Mouse (Mus musculus): Measurements from ENCODE around the gene Sirt5. TPM values are rescaled to one million over a fixed set of nuclear protein-coding genes. Genes with fewer than 3 reads are reported as not detected.

Gene Sirt5
- polyA plus RNA-seq (2015; fragmentation: Nextera tagmentation; extraction: Ambion mirVana) = 15.0 and 15.5 TPM in 2 replicates

GRCm38 (mm10) chr13:43364985-43365824 lies at the start of gene Sirt5:
Gene Sirt5 (plus strand): TSS chr13:43365496.

GRCm38 (mm10) chr13:43398297-43399080 lies 33.2 kb downstream of the Sirt5 start, which contains the start of gene Nol7:
Gene Nol7 (plus strand): TSS chr13:43398390.

Other genes with a start within 250 kb of the Sirt5 start
- gene Tbc1d7, start 194.0 kb upstream of the Sirt5 start, polyA plus RNA-seq (2015; fragmentation: Nextera tagmentation; extraction: Ambion mirVana) = 41.2 and 46.4 TPM in 2 replicates
- 0.21 and 0.73 TPM in 2 replicates for gene Gfod1, start 61.3 kb upstream of the Sirt5 start, polyA plus RNA-seq (2015; fragmentation: Nextera tagmentation; extraction: Ambion mirVana)
- 131 and 169 TPM in 2 replicates for gene Nol7, start 32.9 kb downstream of the Sirt5 start, polyA plus RNA-seq (2015; fragmentation: Nextera tagmentation; extraction: Ambion mirVana)
- 7.3 and 8.4 TPM in 2 replicates for gene Ranbp9, start 115.8 kb downstream of the Sirt5 start, polyA plus RNA-seq (2015; fragmentation: Nextera tagmentation; extraction: Ambion mirVana)
- 20.1 and 21.2 TPM in 2 replicates for gene Mcur1, start 194.7 kb downstream of the Sirt5 start, polyA plus RNA-seq (2015; fragmentation: Nextera tagmentation; extraction: Ambion mirVana)